Mouse (Mus musculus) CD4-positive, CD25-positive, alpha-beta regulatory T cell, adult 2 months (primary cell): ENCODE results near the gene Gm21118.
"Not testable (repeated sequence)": the region's sequence is repeated elsewhere in the genome, so short reads cannot be mapped to it uniquely, and the experiment has no call there.

ENCODE experiments used
- DNase-seq: peaks from one replicate; pipeline ENCODE4 v3.0.0-alpha.2; 2012; ENCODE audit warnings: low read depth, low spot score

Gm21118 gene

GRCm38 (mm10) chrY:70273542-70273941, at the start of gene Gm21118:
Gm21118 (minus strand) TSS chrY:70273642.
- DNase-seq = not testable (repeated sequence)

GRCm38 (mm10) chrY:70303187-70303586, 29.7 kb upstream of the Gm21118 start, which contains the start of the genes Gm29423 and Gm29644:
Gm29423 (minus strand) TSS chrY:70303287.
Gm29644 (minus strand) TSS chrY:70303343.
- DNase-seq = not testable (repeated sequence)
